Mouse (Mus musculus) neural tube, embryonic 13.5 days (tissue): ENCODE results near the gene Srgn. TPM values are rescaled to one million over a fixed set of nuclear protein-coding genes. Genes with fewer than 3 reads are reported as not detected.

ENCODE experiments used
- ATAC-seq: fragments of 200-750 bp; cut with Nextera tagmentation; 2 replicates; pipeline ENCODE4 v1.8.0; 2017; ENCODE audit warnings: low read depth, mild to moderate bottlenecking, moderate TSS enrichment, moderate library complexity
- H3K27ac ChIP-seq: fragments of 300-500 bp; sonication (generic); replicated peaks from 2 replicates; pipeline ENCODE4 v1.5.1; 2015; ENCODE audit warnings: moderate library complexity, mild to moderate bottlenecking, inconsistent platforms
- H3K27me3 ChIP-seq: fragments of 300-500 bp; sonication (generic); 2 replicates; pipeline ENCODE4 v1.6.1; 2015; ENCODE audit warnings: mild to moderate bottlenecking, inconsistent platforms
- H3K36me3 ChIP-seq: fragments of 300-500 bp; sonication (generic); 2 replicates; pipeline ENCODE4 v1.6.1; 2015; ENCODE audit warnings: mild to moderate bottlenecking, inconsistent platforms
- H3K4me1 ChIP-seq: fragments of 300-500 bp; sonication (generic); replicated peaks from 2 replicates; pipeline ENCODE4 v1.6.1; 2015; ENCODE audit warnings: inconsistent platforms
- H3K4me2 ChIP-seq: fragments of 300-500 bp; sonication (generic); 2 replicates; pipeline ENCODE4 v1.6.1; 2015; ENCODE audit warnings: inconsistent platforms, mild to moderate bottlenecking, moderate library complexity
- H3K4me3 ChIP-seq: fragments of 300-500 bp; sonication (generic); 2 replicates; pipeline ENCODE4 v1.5.1; 2015; ENCODE audit warnings: mild to moderate bottlenecking, inconsistent platforms
- H3K9ac ChIP-seq: fragments of 300-500 bp; sonication (generic); 2 replicates; pipeline ENCODE4 v1.6.1; 2015; ENCODE audit warnings: moderate library complexity, mild to moderate bottlenecking, inconsistent platforms
- H3K9me3 ChIP-seq: fragments of 300-500 bp; sonication (generic); 2 replicates; pipeline ENCODE4 v1.6.1; 2016; ENCODE audit warnings: inconsistent platforms
- WGBS: fragments of 180-500 bp; shearing (Covaris S2); methylation state at CpG from one replicate; pipeline ENCODE4 v1.1.7; 2015; 5-methylcytosine and 5-hydroxymethylcytosine counted together
- polyA plus RNA-seq: library from polyadenylated mRNA; unstranded; fragments of >200 nt; fragmentation: Nextera tagmentation; extraction: Ambion mirVana; gene quantifications from 2 replicates; pipeline ENCODE4 v1.2.1, GENCODE M21; 2015

The Srgn gene
- polyA plus RNA-seq, 1 experiment from 2014 or later, result 8.3 TPM

DNA sequence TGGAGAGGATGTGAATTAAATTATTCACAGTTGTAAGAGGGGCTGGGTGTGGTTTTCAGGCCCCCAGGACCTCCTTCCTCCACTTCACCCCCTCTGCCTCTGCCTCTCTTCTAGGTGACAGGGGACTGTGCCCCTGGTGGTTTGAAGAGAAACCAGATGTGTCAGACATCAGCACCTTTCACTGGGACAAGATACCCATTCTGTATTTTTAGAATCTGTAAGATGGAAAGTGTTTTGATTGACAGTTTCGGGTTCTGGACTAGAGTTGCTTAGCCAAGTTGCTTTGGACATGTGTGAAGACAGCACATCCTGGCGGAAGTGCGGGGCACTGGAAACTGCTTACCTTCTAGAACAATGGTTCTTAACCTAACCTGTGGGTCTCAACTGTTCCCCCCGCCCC, 17.1 kb upstream of the Srgn start:
- Histone ChIP-seq H3K4me3 (no peak overlapping the region), H3K4me2 (no peak overlapping the region), H3K9me3 (no peaks in the 10 kb centered on the region), H3K27ac (no peak overlapping the region), H3K9ac (no peak overlapping the region), H3K36me3 (no peaks in the 10 kb centered on the region), H3K4me1 (no peaks in the 10 kb centered on the region), H3K27me3 (no peaks in the 10 kb centered on the region)
- ATAC-seq, result no peak
- 91% methylated on average over 4 of the region's 4 CpGs for WGBS

DNA sequence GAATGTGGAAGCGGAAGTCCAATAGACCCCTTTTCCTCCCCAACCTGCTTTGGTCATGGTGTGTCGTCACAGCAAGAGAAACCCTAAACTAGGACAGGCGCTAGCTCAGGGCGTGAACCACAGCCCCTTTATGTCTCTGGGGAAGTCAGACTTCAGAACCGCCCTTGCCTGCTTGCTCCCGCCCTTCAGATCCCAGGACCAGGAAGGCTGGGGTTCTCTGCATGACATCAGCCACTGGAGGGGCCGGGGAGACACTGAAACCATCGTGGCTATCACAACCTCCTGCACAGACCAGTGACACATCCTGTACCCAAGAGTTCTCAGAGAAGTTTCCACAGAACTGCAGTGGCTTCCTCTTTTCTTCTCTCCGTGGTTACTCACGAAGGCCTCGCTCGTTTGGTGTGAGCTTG, 16.2 kb upstream of the Srgn start:
- H3K27me3 ChIP-seq, result no peaks in the 10 kb centered on the region
- WGBS, result 78% methylated on average over 12 of the region's 12 CpGs
- H3K4me1 ChIP-seq, result no peaks in the 10 kb centered on the region
- no peak overlapping the region for H3K9ac ChIP-seq
- H3K4me3 ChIP-seq, result no peak overlapping the region
- no peaks in the 10 kb centered on the region for H3K9me3 ChIP-seq
- no peak overlapping the region for H3K4me2 ChIP-seq
- no peak overlapping the region for H3K27ac ChIP-seq
- no peaks in the 10 kb centered on the region for H3K36me3 ChIP-seq
- ATAC-seq, result no peak

DNA sequence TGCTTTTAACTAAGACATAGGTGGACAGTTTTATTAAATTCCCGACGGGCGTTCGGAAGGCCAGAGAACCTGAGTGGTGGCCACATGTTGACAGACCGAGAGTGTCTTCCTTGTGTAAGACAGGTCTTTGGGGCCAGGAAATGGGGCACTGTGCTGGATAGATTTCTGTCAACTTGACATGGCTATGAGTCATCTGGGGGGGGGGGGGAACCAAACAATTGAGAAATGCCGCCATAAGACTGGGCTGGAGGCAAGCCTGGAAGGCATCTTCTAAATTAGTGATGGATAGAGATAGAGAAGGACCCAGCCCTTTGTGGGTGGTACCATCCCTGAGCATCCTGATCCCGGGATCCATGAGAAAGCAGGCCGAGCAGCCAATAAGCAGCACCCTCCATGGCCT, 15.7 kb upstream of the Srgn start:
- H3K36me3 ChIP-seq, result no peaks in the 10 kb centered on the region
- H3K9me3 ChIP-seq, result no peaks in the 10 kb centered on the region
- H3K4me1 ChIP-seq, result no peaks in the 10 kb centered on the region
- no peak overlapping the region for H3K9ac ChIP-seq
- no peak overlapping the region for H3K27ac ChIP-seq
- ATAC-seq, result no peak
- no peak overlapping the region for H3K4me2 ChIP-seq
- WGBS, result 94% methylated on average over 8 of the region's 8 CpGs
- no peak overlapping the region for H3K4me3 ChIP-seq
- no peaks in the 10 kb centered on the region for H3K27me3 ChIP-seq

DNA sequence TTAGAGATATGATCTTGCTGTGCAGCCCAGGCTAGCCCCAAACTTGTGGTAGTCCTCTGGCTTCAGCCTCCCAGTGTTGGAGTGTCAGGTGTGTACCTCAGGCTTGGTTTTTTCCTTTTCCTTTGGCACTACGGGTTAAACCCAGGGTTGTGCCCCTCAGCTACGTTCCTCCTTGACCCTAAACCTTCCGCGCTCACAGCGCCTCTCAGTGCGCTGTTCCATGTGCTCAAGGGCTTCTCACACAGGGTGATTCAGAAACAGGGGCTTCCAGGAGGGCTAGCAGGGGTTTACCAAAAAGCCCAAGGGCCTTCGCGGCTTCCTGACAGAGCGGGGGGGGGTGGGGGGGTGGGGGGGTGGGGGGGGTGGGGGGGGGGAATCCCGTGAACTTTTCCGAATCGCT, 15.3 kb upstream of the Srgn start:
- H3K4me1 ChIP-seq, result no peaks in the 10 kb centered on the region
- H3K9ac ChIP-seq, result no peak overlapping the region
- no peaks in the 10 kb centered on the region for H3K27me3 ChIP-seq
- H3K27ac ChIP-seq, result no peak overlapping the region
- no peaks in the 10 kb centered on the region for H3K9me3 ChIP-seq
- H3K36me3 ChIP-seq, result no peaks in the 10 kb centered on the region
- no peak overlapping the region for H3K4me3 ChIP-seq
- H3K4me2 ChIP-seq, result no peak overlapping the region
- no peak for ATAC-seq
- 95% methylated on average over 12 of the region's 12 CpGs for WGBS

DNA sequence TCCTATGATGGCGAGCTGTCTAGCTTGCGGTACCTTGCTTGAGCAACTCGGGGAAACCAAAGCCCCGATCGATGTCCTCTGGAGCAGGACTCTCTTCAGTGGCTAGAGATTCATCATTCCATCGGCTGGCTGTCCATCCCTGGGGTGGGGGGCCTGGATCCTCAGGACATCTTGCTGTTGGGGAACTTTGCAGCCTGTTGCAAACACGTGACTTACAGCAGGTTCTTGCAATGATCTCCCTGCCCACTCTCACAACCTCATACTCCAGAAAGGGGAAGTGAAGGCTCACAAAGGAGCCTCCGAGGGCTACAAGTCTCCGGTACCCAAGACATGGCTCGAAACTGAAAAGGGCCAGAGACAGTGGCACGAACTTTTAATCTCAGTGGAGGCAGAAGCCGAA, 14.2 kb upstream of the Srgn start:
- H3K4me3 ChIP-seq, result no peak overlapping the region
- no peak overlapping the region for H3K9ac ChIP-seq
- 96% methylated on average over 12 of the region's 12 CpGs for WGBS
- no peaks in the 10 kb centered on the region for H3K27me3 ChIP-seq
- H3K4me1 ChIP-seq, result no peaks in the 10 kb centered on the region
- no peaks in the 10 kb centered on the region for H3K9me3 ChIP-seq
- no peak overlapping the region for H3K4me2 ChIP-seq
- no peak overlapping the region for H3K27ac ChIP-seq
- H3K36me3 ChIP-seq, result no peaks in the 10 kb centered on the region
- no peak for ATAC-seq

DNA sequence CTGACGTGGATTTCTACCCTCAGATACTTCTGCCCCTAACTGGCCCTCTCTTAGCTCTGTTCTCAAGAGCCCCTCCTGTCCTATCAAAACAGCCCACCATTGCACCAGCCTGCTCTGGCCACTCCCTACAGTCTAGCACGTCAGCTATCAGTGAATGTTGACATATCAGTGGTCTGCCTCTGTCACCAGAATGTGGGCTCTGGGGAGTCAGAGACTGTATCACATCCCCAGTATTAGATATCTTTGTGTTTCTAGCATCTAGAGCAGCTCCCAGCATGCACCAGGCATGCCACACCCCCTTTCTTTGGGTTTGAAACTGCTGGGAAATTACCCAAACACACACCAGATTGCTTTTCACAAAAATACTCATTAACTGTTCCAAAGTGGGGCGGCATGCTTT, 13.5 kb upstream of the Srgn start:
- Histone ChIP-seq H3K4me2 (no peak overlapping the region), H3K9ac (no peak overlapping the region), H3K9me3 (no peaks in the 10 kb centered on the region), H3K27me3 (no peaks in the 10 kb centered on the region), H3K27ac (no peak overlapping the region), H3K4me3 (no peak overlapping the region), H3K4me1 (no peaks in the 10 kb centered on the region), H3K36me3 (no peaks in the 10 kb centered on the region)
- 78% methylated on average over 3 of the region's 3 CpGs for WGBS
- ATAC-seq, result no peak

DNA sequence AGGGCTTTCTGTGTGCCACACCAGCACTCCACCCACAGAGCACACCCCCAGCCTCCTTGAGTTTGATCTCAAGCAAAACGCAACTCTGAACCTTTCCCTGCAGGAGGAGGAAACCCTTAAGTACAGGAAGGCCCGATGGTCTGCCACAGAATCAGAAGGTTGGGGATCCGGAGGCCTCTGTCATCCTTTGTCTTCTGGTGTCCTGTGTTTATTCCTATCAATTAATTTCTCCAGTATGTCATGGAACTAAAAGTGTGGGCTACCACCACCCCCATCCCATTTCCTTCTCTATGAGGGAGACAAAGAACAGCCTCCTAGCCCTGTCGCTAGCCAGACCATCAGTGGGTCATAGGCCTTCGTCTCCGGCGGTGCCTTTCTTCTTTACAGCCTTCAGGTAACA, 7.3 kb upstream of the Srgn start:
- Histone ChIP-seq H3K9me3 (no peaks in the 10 kb centered on the region), H3K4me1 (no peaks in the 10 kb centered on the region), H3K27me3 (no peaks in the 10 kb centered on the region), H3K36me3 (no peaks in the 10 kb centered on the region), H3K9ac (no peak overlapping the region), H3K4me3 (no peak overlapping the region), H3K27ac (no peak overlapping the region), H3K4me2 (no peak overlapping the region)
- ATAC-seq, result no peak
- whole genome bisulfite sequencing, result 81% methylated on average over 7 of the region's 7 CpGs

DNA sequence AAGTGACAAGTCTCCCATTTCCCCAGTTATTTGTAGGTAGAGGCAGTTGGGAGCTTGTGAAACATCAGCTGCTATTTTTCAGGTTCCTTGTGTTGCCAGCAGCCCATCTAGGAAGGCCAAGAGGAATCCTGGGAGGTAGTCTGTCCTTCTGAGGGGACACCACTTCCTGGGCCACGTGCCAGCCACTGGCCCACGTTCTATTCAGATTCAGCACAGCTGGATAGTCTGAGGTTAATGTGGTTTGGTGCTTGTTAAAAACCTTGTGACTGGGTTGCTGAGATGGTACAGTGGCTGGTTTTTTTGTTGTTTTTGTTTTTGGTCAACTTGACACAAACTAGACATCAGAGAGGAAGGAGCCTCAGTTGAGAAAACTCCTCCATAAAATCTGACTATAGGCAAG, 5.6 kb upstream of the Srgn start:
- Histone ChIP-seq H3K27ac (no peak overlapping the region), H3K9ac (no peak overlapping the region), H3K4me1 (no peaks in the 10 kb centered on the region), H3K27me3 (no peaks in the 10 kb centered on the region), H3K36me3 (no peaks in the 10 kb centered on the region), H3K9me3 (no peaks in the 10 kb centered on the region), H3K4me2 (no peak overlapping the region), H3K4me3 (no peak overlapping the region)
- WGBS, result 51% methylated on average over 2 of the region's 2 CpGs
- ATAC-seq, result no peak

DNA sequence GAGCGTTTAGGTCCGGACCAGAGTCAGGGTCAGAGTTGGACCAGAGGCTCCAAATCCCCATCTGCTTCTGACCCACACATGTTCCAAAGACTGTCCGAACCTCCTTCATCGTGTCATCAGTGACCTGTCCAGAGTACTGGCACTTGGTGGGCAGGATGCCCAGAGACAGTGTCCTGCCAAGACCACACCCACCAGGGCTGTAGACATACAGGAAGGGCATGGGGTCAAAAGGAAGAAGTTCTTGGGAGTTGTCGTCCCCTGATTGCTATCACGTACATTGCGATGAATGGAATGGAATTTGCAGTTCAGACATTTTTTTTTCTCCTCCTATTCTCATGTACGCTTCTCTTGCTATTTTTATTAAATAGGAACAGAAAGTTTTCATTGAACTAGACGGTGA, 2.9 kb upstream of the Srgn start:
- Histone ChIP-seq H3K4me2 (no peak overlapping the region), H3K4me3 (no peak overlapping the region), H3K27me3 (no peaks in the 10 kb centered on the region), H3K9me3 (no peaks in the 10 kb centered on the region), H3K9ac (no peak overlapping the region), H3K36me3 (no peaks in the 10 kb centered on the region), H3K27ac (no peak overlapping the region), H3K4me1 (no peaks in the 10 kb centered on the region)
- ATAC-seq, result no peak
- WGBS, result 83% methylated on average over 9 of the region's 9 CpGs

DNA sequence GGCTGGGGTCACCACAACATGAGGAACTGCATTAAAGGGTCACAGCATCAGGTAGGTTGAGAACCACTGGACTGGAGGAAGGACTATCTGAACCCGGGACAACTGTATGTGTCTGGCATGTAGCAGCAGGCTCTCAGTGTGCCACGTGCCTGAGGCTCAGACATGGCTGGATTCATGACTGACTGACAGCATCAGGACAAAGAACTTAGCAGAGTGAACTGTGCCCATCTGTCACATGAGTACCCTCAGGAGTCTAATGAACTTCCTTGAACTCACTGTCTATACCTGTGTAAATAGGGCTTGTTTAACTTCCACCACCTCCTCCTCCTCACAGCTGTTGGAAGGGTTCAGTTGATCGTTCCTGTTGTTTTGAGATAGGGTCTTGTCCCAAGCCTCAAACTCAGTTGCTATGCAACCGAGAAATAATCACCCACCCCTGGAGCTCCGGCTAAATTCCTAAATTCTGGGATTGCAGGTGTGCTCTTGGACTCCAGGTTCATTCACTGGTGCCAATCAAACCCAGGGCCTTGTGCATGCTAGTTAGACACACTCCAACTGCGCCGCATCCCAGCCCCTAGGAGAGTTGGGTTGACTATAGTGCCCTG, 4.8 kb downstream of the Srgn start:
- no peak for ATAC-seq
- Histone ChIP-seq H3K4me2 (no peak overlapping the region), H3K36me3 (no peaks in the 10 kb centered on the region), H3K27ac (no peak overlapping the region), H3K9me3 (no peaks in the 10 kb centered on the region), H3K27me3 (no peaks in the 10 kb centered on the region), H3K9ac (no peak overlapping the region), H3K4me3 (no peak overlapping the region), H3K4me1 (no peaks in the 10 kb centered on the region)
- 75% methylated on average over 7 of the region's 7 CpGs for WGBS

DNA sequence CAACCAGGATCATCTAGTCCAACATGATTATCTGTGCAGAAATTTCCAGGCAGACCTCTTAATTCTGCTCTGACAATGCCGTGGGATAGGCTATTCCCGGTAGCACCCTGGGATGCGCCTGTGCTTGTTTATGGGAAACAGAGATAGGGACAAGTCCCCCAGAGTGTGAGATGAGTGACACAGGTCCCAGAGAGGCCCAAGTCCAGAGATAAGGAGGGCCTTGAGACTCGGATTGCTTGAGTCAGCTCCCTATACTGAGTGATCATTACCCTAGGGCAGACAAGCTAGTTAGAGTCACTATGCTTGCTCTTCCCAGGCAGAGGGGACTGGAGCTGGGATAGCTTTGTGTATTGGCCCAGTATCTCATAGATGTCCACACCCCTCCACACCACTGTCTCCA, 5.5 kb downstream of the Srgn start:
- 75% methylated on average over 4 of the region's 4 CpGs for WGBS
- Histone ChIP-seq H3K4me1 (no peaks in the 10 kb centered on the region), H3K27me3 (no peaks in the 10 kb centered on the region), H3K36me3 (no peaks in the 10 kb centered on the region), H3K4me3 (no peak overlapping the region), H3K27ac (no peak overlapping the region), H3K9me3 (no peaks in the 10 kb centered on the region), H3K9ac (no peak overlapping the region), H3K4me2 (no peak overlapping the region)
- ATAC-seq, result no peak

DNA sequence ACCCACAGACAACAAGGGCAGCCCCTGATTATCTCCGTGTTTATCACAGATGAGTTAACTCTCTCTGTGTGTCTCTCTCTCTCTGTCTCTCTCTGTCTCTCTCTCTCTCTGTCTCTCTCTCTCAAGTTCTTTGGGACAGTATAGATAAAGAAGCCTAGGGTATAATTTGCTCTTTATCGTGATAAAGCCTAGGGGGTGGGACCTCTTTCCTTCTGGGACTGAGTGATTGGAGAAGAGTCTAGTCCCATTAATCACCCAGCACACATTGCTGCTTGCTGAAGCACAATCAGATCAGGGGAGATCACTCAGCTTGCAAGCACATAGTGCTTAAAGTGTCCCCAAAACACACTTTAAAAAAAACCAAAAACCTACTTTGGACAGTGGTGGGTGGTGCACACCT, 6.3 kb downstream of the Srgn start:
- Histone ChIP-seq H3K27me3 (no peaks in the 10 kb centered on the region), H3K4me1 (no peaks in the 10 kb centered on the region), H3K9ac (no peak overlapping the region), H3K4me3 (no peak overlapping the region), H3K9me3 (no peaks in the 10 kb centered on the region), H3K36me3 (no peaks in the 10 kb centered on the region), H3K4me2 (no peak overlapping the region), H3K27ac (no peak overlapping the region)
- no peak for ATAC-seq
- 80% methylated on average over 2 of the region's 2 CpGs for WGBS

DNA sequence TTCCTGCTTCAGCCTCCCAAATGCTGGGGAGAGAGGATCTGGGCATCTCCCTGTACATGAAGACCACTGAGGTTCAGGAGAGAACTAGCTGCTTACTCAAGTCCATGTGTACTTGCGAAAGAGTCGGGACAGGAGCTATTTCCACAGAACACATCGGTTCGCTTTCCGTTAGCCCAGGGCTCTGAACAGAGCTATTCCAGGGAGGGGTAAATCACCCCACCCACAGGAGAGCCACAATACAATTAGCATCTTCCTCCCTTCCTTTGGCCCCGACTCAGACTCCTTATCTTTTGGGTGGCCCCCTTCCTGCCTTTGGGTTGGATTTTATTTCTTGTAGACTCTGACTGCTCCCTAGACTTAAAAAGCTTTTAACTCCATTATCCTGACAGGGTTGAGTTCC, 9.7 kb downstream of the Srgn start:
- Histone ChIP-seq H3K27me3 (no peaks in the 10 kb centered on the region), H3K4me2 (no peak overlapping the region), H3K4me3 (no peak overlapping the region), H3K9ac (no peak overlapping the region), H3K36me3 (no peaks in the 10 kb centered on the region), H3K4me1 (no peaks in the 10 kb centered on the region), H3K27ac (no peak overlapping the region), H3K9me3 (no peaks in the 10 kb centered on the region)
- 87% methylated on average over 6 of the region's 6 CpGs for WGBS
- ATAC-seq, result no peak
